Mouse (Mus musculus) myocyte (in vitro differentiated cells): Measurements from ENCODE around the gene Sdk1.

Experiments
- CEBPB ChIP-seq: IDR thresholded peaks from 2 replicates; pipeline ENCODE4 v1.6.1; 2011; ENCODE audit warnings: mild to moderate bottlenecking, moderate library complexity; ENCODE audit not compliant: poor library complexity, insufficient read depth, severe bottlenecking
- MAX ChIP-seq: IDR thresholded peaks from one replicate; pipeline ENCODE4 v1.6.1; 2011; ENCODE audit warnings: low read depth, mild to moderate bottlenecking, control low read depth
- MYOD1 ChIP-seq, 3 experiments: IDR thresholded peaks; one replicate each; pipeline ENCODE4 v1.6.1; 2011; ENCODE audit warnings: control low read depth in 2 of 3, low read depth in 2 of 3, mild to moderate bottlenecking in 2 of 3, moderate library complexity in 1 of 3; ENCODE audit not compliant: insufficient read length in 2 of 3, control insufficient read depth in 1 of 3
- MYOG ChIP-seq, 3 experiments: IDR thresholded peaks; one replicate each; pipeline ENCODE4 v1.6.1; 2011; ENCODE audit warnings: control low read depth in 2 of 3, low read depth in 2 of 3, mild to moderate bottlenecking in 2 of 3; ENCODE audit not compliant: insufficient read length in 2 of 3, control insufficient read depth in 1 of 3, insufficient read depth in 1 of 3
- POLR2A ChIP-seq: IDR thresholded peaks from one replicate; pipeline ENCODE4 v1.6.1; 2011; ENCODE audit warnings: low read depth, mild to moderate bottlenecking, control low read depth, moderate library complexity; ENCODE audit not compliant: insufficient read length
- POLR2AphosphoS2 ChIP-seq: IDR thresholded peaks from one replicate; pipeline ENCODE4 v1.6.1; 2011; ENCODE audit warnings: low read depth, control low read depth; ENCODE audit not compliant: insufficient read length
- REST ChIP-seq: IDR thresholded peaks from one replicate; pipeline ENCODE4 v1.6.1; 2011; ENCODE audit warnings: mild to moderate bottlenecking, control low read depth, moderate library complexity; ENCODE audit not compliant: insufficient read depth, insufficient read length
- SRF ChIP-seq: IDR thresholded peaks from one replicate; pipeline ENCODE4 v1.6.1; 2011; ENCODE audit warnings: low read depth; ENCODE audit not compliant: control insufficient read depth, insufficient read length
- TCF12 ChIP-seq: IDR thresholded peaks from one replicate; pipeline ENCODE4 v1.6.1; 2011; ENCODE audit warnings: mild to moderate bottlenecking, control low read depth; ENCODE audit not compliant: poor library complexity, insufficient read depth, severe bottlenecking
- TCF3 ChIP-seq: IDR thresholded peaks from one replicate; pipeline ENCODE4 v1.6.1; 2011; ENCODE audit warnings: low read depth, control low read depth; ENCODE audit not compliant: insufficient read length
- USF1 ChIP-seq: IDR thresholded peaks from one replicate; pipeline ENCODE4 v1.6.1; 2011; ENCODE audit warnings: low read depth, mild to moderate bottlenecking, control low read depth, moderate library complexity

- TF ChIP-seq POLR2A (no peak), USF1 (no peak), MYOG (IDR thresholded peaks at IDR 0.05; ENCODE audit: control insufficient read depth in 1 of 3, insufficient read depth in 1 of 3, insufficient read length in 2 of 3, low read depth in 2 of 3) (no peak), REST (no peak), MYOD1 (IDR thresholded peaks at IDR 0.05; ENCODE audit: control insufficient read depth in 1 of 3, insufficient read length in 2 of 3, low read depth in 2 of 3) (no peak), CEBPB (no peak), SRF (no peak), POLR2AphosphoS2 (no peak), MAX (no peak), TCF12 (no peak), TCF3 (no peak)
These were observed 908.3 kb downstream of the Sdk1 start for GRCm38 (mm10) chr5:142149594-142149993.
